Mouse (Mus musculus): ENCODE data around the gene Cd69.

DNA sequence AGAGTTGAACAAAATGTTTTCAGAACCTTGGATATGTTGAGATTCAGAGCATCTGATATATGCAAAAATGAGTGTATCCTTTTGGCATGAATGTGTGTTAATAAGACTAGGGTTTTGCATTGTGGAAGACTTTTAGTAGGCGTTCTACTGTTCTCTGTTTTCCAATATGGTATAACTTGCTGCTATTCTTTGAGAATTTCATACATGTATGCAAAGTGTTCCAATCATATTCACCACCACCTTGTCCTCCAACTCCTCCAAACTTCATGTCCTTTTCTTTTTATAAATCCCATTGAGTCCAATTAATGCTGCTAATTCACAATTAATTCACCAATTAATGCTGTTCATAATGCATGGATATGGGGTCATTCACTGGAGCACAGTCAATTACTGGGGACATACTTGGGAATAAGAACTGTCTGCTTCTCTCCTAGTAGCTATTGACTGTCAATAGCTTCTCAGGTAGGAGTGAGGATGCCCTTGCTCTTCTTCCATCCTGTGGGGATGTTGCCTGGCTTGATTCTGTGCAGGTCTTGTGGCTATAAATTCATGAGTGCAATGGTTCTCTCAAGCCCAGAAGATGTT is 8.7 kb downstream of the Cd69 start:
- TF ChIP-seq CTCF (conservative IDR thresholded peaks at IDR 0.05; ENCODE audit: low read length) (no peak), POU5F1 (IDR thresholded peaks at IDR 0.05; ENCODE audit: borderline replicate concordance, low read length) (no peak)

All from E14TG2a.4 (cell line).